Mouse (Mus musculus): ENCODE measurements around the gene Tmem50b.

Tmem50b gene

DNA sequence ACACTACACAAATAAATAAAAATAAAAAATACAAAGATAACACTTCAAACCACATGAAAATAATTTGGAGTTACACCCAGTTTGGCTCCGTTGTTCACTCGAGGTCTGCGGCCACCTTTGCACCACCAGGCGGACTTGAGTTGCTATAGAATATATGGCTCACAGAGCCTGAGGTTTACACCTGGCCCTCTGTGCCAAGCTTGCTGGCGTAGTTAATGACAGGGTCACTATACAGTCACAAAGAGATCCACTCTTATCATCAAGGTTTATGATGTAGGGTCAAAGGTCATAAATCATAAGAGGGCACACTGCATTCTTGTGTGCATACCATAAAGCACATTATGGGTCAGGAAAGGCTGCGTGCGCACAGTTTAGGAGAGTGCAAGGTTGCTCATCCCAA is 31.6 kb downstream of the Tmem50b start:
- intact Hi-C loops (cut with DNase I) = no loop called here

DNA sequence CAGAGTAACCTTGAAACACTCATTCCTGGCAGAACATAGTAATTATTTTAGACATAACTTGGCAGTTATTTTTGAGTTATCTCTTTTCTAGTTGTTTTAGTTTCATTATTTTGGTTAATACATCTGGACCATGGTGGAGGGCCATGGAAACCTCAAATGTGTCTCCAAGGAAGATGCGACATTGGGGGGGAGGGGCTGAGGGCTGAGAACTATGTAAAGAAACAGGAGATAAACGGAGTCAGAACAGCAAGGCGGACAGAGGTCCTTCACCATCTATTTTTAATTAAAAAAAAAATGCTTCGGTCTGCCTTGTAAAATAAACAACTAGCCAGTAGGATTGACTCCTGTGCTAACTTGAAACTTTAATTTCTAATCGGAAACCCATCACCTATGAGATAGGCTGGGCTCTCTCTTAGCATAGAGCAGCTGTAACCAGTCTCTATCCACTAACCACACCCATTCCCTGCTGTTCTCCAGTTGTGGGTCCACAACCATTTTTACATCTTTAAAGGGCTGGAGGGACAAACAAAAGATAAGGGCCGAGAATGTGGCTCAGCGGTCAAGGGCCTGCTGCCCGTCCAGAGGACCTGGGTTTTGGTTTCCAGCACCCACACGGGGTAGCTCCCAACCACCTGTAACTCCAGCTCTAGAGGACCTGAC is 32.2 kb downstream of the Tmem50b start:
- intact Hi-C loops (cut with DNase I) = no loop called here

- intact Hi-C loops (cut with DNase I) = loop anchor here (5.0 kb wide), 1 partner anchor 52 kb away; no protein-coding TSS in a partner anchor
Measured at GRCm38 (mm10) chr16:91564580-91565291, 32.9 kb downstream of the Tmem50b start.

DNA sequence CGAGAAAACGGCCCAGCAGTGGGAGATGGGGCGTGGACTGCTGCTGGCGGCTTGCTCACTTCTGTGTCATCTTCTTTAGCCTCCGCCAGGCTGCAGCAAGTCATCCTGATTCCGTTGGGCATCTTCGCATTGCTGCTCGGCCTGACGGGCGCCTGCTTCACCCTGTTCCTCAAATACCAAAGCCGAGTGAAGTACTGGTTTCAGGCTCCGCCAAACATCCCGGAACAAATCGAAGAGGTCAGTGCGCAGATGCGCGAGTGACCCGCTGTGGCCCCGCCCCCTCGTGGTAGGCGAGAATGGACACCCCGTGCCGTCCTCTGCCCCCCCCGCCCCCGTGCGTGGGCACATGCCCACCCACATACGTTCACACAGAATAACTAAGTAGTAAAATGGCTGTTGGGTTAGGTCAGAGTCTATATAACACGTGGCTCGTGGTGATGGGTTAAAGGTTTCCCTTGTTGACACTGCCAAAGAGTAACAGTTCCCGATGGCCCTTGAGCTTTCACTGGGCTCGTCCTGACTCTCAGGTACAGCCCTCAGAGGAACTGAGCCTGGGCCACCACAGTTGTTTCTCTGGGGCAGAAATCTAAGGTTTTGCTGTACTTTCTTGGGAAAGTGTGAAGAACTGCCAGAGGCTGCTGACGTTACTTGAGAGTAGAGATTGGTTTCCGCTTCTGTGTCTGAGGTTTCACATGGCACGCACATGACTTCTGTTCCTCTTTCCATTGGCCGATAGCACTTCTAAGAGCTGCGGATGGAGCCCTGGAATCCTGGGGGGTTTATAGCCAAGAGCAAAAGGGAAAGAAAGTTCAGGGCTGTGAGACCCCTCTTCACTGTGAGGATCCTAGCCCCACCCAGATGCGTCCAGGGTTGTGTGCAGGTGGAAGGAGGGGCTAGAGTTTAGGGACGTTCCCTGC is 35.8 kb downstream of the Tmem50b start:
- intact Hi-C loops (cut with DNase I) = loop anchor here (5.0 kb wide), 1 partner anchor 49 kb away; no protein-coding TSS in a partner anchor

- intact Hi-C loops (cut with DNase I) = loop anchor here (5.0 kb wide), 1 partner anchor 49 kb away; no protein-coding TSS in a partner anchor
Measured at GRCm38 (mm10) chr16:91561099-91561498, 36.5 kb downstream of the Tmem50b start.

- intact Hi-C loops (cut with DNase I) = no loop called here
Measured at GRCm38 (mm10) chr16:91557693-91558092, 39.9 kb downstream of the Tmem50b start.

DNA sequence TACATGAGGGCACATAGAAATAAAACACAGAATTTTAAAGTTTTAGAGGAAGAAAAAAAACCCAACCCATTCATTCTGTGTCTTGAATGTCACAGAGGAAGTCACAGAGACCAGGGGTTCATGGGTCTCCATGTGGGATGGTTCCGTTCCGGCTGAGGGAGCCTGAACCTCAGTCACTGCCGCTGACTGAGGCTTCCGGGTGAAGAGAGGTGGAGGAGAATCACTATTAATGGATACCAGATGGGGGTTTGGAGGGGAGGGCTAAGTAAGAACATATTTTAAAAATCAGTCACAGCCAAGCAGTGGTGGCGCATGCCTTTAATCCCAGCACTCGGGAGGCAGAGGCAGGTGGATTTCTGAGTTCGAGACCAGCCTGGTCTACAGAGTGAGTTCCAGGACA is 40.4 kb downstream of the Tmem50b start:
- intact Hi-C loops (cut with DNase I) = no loop called here

DNA sequence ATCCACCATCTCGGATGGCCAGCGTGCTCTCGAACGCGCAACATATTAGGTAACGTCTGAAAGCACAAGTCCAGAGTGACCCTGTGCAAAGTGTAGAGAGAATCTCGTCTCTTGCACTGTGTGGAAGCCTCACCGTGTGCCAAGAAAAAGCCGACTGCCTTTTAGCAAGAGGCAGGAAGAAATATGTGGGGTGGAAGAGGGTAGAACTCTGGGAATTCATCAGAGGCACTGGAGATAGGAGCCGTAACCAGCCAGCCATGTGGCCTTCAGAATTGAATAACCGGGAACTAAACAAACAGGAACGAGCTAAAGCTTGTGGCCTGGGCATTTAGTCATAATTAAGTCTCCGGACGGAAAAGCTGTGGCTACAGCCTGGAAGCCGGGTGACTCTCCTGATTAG is 40.9 kb downstream of the Tmem50b start:
- intact Hi-C loops (cut with DNase I) = no loop called here

DNA sequence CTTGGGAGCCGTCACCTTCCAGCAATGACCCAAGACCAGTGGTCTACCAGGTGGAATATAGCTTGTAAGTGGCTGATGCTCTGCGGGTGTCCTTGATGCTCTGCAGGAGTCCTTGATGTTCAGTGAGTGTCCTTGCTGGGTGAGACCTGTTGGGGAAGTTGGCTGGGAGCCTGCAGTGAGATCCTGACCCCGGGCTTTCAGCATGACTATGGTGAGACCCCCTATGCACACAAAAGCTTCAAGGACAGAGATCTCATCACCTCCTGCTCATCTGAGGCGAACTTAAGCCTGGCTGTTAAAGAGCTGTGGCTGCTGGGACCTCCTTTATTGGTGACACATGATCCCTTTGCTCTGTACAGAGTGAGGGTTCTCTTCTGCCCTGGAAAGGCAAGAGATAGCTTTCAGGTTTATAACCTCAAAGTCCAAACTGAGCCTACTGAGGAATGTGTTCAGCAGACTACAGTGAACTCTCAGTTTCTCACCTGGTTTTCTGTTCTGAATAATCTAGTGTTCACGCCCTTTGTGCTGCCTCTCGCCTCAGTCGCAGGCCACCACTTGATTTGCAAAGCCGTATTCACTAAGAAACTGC is 42.5 kb downstream of the Tmem50b start:
- intact Hi-C loops (cut with DNase I) = no loop called here

GRCm38 (mm10) chr16:91553625-91554024 is 44.0 kb downstream of the Tmem50b start:
- intact Hi-C loops (cut with DNase I) = no loop called here

- intact Hi-C loops (cut with DNase I) = no loop called here
Measured at GRCm38 (mm10) chr16:91552072-91552471, 45.5 kb downstream of the Tmem50b start.

- intact Hi-C loops (cut with DNase I) = no loop called here
Measured at GRCm38 (mm10) chr16:91551081-91551524, 46.5 kb downstream of the Tmem50b start.

DNA sequence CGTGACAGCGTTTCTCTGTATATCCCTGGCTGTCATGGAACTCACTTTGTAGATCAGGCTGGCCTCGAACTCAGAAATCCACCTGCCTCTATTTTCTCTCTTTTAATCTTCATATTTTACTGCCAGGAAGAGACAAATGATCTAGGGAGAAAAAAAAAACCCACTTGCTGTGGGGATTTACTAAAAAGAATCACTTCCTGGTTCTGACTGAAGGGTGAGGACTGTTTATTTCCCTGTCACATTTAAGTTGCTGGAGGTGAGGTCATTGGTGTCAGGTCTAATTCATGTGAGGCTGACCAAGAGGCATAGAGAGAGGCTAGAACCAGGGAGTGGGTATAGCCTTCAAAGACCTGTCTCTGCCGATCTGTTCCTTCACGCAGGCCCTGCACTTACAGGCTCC is 48.0 kb downstream of the Tmem50b start:
- intact Hi-C loops (cut with DNase I) = no loop called here

GRCm38 (mm10) chr16:91548996-91549395 is 48.6 kb downstream of the Tmem50b start:
- intact Hi-C loops (cut with DNase I) = no loop called here

DNA sequence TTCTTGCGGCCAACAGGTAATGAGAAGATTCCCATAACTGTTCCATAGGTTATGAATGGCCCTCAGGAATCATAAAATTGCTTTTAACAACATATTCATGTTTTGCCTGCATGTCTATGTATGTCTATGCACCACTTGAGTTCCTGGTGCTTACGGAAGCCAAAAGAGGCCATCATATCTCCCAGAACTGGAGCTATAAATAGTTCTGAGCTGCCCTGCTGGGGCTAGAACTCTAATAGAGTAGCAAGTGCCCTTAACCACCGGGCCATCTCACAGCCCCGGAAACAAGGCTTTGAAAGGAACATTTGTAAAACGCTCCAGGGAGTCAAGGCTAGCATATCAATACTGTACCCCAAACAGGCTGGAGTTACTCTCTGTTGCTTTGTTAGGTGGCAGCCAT is 49.0 kb downstream of the Tmem50b start:
- intact Hi-C loops (cut with DNase I) = no loop called here

- intact Hi-C loops (cut with DNase I) = no loop called here
Measured at GRCm38 (mm10) chr16:91547974-91548373, 49.6 kb downstream of the Tmem50b start.

- intact Hi-C loops (cut with DNase I) = no loop called here
Measured at GRCm38 (mm10) chr16:91546836-91547741, 50.5 kb downstream of the Tmem50b start, which contains the start of gene Ifngr2. TSS of gene Ifngr2 (plus strand) at chr16:91547072.

DNA sequence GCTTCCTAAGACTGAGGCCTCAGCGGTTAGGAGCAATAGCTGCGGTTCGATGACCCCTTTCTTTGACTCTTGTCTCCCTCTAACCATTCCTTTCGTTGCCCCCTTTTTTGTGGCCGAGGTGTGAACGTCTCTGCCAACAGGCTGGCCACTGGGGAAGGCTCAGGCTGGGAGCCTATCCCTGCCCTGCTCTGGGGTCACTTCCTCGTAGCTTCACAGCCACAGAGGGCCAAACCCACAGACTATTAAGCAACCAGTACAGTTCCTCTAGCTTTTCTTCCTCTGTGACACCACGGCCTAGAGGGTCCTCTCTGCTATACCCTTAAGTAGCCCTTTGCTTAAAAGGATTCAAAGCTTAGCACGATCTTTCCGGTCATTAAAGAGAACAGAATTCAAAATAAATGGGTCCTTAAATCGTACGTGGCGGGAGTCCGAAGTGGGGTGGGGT is 51.2 kb downstream of the Tmem50b start:
- intact Hi-C loops (cut with DNase I) = no loop called here

DNA sequence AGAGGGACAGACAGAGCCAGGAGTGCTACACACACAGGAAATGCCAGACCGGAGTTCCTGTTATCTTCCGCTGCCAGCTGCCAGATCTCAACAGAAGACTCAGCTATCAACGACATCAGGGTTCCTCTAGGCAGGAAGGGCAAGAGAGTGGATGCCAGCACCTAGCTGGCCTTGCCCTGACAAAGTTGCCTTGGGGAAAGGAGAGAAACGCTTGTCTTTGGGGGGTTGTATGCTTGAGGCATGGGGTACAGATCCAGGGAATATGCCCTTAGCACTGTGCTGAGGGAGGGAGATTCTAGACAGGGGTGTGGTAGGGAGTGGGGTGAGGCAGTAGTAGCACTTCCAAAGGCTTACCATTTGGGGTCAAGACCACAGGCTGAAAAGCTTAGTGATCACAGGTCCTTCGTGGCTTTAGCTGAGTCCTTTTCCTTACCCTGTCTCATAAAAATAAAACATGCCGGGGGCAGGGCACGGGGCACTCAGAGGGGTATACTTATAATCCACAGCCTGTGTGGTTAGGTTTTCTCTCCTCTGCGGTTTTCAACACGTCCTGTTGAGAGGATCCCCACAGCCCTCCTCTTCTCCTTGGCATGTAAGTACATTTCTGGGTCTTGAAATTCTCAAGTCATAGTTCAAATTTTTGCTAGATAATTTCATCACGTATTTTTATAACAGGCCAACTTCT is 51.9 kb downstream of the Tmem50b start:
- intact Hi-C loops (cut with DNase I) = no loop called here
